Mouse (Mus musculus): Measurements from ENCODE around the gene Klhdc1.

Gene Klhdc1

DNA sequence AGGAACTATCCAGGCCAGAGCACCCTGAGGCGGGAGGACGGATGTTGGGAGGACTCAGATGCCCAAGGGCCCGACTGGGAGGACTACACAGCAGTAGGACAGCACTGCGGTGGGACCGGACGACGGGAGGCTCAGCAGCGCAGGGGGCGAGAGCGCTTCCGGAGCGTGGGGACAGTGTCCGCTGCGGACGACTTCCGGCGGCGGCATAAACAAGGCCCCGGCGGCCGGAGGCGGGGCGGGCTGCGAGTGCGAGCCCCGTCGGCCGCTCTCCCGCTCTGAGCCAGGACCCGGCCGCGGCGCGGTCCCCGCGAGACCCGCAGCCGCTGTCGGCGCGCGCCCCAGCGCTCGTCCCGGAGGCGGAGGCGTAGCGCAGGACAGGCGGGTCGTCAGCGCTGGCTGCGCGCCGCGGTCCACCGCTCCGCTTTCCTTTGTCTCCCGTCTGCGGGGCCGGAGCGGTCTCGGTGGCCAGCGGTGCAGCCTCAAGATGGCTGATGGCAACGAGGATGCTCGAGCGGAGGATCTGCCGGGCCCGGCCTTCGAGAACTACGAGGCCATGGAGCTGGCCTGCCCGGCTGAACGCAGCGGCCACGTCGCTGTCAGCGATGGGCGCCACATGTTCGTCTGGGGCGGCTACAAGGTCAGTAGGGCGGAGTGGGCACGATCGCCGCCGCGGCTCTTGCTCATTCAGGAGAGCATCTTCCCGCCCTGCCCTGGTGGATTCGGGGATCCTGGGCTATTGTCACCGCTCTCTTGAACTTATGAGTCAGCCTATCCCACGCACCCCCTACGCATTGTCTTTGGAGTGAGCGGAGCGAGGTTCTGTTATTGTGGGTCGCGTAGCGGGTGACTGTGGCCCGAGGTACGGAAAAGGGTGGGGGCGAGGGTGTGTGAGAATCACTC lies 55.8 kb downstream of the Klhdc1 start, which contains the start of gene Klhdc2:
Gene Klhdc2 (plus strand): TSS at position 171 of the 900 bp plus-strand sequence.
- DNase-seq (ENCODE audit: low spot score in 2 of 2), result peak; percentile 87 to 90

DNA sequence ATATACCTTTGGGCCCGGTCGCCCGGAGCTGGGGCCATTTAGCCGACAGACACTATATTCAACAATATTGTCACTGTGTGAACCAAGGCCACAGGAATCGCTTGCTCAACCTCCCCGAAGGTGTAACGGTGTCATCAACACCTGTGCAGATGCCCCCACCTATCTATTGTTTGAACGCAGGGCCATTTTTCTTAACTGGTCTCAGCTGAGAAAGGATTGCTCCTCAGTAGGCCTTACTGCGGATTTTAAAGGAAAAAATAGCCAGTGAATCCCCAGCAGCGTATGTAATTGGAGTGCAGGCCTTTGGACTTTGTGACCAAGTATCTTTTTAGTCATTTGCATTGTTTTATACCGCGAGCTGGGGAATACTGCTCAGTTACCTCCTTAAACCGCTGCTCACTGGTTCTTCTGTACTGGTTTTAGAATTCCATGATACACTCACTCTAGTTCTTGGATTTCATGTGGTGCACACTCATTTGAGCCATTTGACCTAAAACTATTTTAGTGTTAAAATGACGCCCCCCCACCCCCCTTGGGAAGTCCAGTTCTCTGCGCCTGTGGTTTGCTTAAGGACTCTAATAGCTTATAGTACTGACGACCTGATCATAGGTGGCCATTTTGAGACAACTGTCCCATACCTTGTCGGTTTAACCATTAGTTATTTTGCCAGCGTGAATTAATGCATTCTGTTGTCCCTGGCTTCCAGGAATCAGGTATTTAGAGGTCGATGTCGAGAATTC lies 56.6 kb downstream of the Klhdc1 start:
- peak in 1 of 2 experiments; percentile 70 for DNase-seq (ENCODE audit: low spot score in 2 of 2)

DNA sequence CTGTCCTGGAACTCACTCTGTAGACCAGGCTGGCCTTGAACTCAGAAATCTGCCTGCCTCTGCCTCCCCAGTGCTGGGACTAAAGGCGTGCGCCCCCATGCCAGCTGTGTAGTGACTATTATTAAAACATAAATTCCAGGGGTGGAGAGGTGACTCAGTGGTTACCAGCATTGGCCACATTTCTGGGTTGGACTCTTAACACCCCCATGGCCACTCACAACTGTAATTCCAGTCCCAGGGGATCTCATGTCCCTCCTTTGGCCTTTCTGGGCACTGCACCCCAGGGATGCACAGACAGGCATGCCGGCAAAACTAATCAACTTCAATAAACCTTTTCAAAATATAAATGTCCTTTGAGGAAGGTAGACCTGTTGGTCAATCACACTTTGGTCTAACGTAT lies 57.3 kb downstream of the Klhdc1 start:
- no peak for DNase-seq (ENCODE audit: low spot score in 2 of 2)

DNA sequence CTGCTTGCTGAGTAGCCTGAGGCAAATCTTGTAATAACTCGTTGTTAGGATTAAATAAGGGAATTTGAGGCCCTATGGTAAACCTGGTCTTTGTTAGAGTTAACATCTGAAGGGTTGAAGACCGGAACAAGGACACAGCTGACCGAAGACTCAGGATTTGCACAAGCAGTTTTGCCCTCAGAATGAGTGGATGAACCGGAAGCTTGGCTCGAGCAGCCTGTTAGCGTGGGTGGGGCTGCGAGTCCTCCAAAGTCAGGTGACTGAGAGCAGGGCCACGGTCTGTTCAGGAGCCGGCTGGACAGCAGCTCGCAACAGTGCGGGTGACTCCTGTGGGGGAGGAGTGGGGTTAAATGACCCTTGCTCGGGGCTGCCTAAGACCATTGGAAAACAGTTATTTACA lies 58.3 kb downstream of the Klhdc1 start:
- DNase-seq (ENCODE audit: low spot score in 2 of 2), result no peak

DNA sequence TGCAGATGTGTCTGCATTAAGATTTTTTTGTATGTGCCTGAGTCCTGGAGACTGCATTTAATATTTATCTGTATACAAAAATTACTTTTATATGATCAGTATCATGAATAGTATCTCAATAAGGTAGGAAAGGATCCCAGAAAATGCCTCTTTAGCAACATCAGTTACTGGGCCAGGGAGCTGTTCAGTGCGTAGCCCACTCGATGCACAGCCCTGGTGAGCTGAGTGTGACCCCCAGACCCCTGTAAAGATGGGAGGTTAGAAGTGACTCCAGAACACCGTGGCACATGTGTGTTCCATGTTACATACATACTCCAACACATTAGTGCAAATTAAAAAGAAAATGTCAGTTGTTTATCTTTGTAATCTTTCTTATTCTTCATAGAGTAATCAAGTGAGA lies 58.9 kb downstream of the Klhdc1 start:
- no peak for DNase-seq (ENCODE audit: low spot score in 2 of 2)

DNA sequence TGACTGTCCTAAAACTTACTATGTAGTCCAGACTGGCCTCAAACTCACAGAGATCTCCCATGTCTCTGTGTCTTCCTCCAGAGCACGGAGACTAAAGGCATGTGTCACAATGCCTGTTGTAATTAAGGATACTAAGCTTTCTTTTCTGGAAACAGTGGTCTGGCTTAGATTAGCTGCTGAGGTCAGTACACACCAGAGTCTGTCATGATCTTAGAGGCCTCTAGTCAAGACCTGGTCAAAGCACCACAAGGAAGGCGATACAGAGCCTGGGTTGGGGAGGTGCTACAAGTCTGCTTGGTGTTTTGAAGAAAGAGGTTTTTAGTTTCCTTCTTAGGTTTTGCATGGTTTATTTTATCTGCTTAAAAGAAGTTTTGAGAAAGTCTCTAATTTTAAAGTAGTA lies 59.4 kb downstream of the Klhdc1 start:
- DNase-seq (ENCODE audit: low spot score in 2 of 2), result no peak

DNA sequence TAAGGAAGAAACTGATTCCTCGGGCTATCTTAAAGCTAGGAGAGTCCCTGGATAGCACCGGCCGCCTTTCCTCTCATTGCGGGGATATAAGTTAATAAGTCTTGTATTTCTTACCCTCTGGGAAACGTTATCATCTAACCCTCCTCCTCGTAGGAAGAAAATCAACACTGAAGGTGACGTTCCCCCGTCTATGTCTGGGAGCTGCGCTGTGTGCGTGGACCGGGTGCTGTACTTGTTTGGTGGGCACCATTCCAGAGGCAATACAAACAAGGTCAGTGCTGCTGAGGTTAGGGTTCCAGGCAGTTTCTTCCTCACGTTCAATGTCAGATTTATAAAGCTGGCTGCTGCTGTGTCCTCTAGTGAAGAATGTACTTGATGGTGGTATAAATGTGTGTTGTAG lies 61.2 kb downstream of the Klhdc1 start:
- no peak for DNase-seq (ENCODE audit: low spot score in 2 of 2)

DNA sequence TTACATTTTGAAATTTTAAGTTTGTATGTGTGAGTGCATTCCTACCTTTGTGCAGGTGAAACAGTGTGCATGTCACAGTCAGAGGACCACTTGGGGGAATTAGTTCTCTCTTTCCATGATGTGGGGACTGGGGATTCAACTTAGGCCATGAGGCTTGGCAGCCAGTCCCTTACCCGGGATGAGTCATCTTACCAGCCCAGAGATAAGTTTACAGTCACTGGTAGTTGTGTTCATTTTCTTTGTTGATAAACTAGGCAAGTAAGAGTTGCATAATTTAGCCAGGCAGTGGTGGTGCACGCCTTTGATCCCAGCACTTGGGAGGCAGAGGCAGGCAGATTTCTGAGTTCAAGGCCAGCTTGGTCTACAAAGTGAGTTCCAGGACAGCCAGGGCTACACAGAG lies 63.1 kb downstream of the Klhdc1 start:
- no peak for DNase-seq (ENCODE audit: low spot score in 2 of 2)

DNA sequence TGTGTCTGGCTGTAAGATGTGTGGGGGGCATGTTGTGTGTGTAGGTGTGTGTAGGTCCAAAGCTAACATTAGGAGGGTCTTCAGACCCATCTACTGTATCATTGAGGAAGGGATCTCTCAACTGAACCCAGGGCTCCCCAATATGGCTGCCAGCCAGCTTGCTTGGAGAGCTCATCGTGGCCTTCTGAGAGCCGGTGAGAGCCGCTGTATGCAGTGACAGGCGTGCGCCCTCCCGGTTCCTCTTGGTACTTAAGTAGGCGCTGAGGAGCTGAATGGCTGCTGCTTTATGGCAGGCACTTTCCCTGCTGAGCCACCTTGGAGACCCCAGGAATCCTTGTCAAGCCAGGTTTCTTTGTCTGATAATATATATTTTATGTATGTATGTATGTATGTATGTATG lies 65.4 kb downstream of the Klhdc1 start:
- no peak for DNase-seq (ENCODE audit: low spot score in 2 of 2)

DNA sequence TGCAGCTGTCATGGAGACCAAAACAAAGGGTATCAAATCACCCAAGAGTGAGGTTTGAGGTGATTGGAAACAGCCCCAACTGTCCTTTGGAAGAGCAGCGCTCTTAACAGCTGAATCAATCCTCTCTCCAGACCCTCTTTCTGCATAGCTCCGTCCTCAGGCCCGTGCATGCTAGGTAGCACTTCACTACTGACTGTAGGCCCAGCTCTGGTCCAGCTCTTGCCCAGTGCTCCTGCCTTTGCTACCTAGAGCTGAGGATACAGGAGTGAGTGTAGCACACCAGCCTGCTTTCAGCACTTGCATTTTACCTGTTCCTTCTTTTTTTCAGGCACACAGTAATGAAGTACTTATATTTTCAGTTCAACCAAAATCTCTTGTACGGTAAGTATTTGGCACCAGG lies 68.7 kb downstream of the Klhdc1 start:
- DNase-seq (ENCODE audit: low spot score in 2 of 2), result no peak

DNA sequence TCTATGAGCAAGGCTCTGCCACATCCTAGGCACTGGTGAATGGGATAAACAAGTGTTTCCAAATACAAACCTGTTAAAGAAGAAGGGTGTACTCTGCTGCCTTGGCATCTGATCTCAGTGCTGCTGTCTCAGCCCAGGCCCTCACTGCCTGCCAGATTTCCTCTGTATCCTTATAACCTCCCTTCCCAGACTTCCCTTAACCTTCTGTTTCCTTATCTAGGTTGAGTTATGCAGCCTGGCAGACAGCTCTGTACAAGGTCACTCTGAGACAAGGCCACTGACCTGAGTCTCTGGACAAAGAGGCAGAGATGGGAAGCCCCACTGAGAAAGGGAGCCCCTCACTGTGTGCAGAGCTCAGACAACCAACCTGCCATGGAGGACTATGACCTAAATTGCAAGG lies 77.5 kb downstream of the Klhdc1 start:
- no peak for DNase-seq (ENCODE audit: low spot score in 2 of 2)

DNA sequence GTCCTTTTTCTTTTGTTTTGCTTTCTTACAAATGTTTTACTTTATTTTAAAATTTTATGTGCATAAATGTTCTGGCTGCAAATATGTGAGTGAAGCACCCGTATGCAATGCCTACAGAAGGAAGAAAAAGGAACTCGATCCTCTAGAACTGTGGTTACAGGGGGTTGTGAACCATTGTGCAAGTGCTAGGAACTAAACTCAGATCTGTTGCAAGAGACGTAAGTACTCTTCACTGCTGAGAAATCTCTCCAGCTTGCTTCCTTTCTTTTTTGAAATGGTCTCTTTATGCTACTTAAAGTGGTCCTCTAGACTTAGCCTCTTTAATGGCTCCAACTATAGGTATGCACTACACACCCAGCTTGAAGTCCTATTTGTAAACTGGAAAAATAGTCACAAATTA lies 90.2 kb downstream of the Klhdc1 start:
- DNase-seq (ENCODE audit: low spot score in 2 of 2), result no peak

DNA sequence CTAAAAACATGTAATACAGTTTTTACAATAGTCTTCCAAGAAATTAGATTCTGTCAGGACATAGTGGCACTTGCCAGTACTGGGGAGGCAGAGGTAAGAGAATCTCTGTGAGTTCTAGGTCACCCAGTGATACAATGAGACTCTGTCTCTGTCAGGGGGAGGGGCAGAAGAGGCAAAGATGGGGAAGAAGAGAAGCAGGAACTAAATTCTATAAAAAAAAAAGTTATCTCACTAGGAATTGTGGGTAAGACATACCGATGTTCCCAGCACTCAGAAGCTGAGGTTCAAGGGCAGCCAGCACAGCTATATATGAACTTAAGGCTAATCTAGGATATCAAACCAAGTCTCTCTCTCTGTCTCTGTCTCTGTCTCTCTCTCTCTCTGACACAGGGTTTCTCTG lies 91.2 kb downstream of the Klhdc1 start:
- no peak for DNase-seq (ENCODE audit: low spot score in 2 of 2)

DNA sequence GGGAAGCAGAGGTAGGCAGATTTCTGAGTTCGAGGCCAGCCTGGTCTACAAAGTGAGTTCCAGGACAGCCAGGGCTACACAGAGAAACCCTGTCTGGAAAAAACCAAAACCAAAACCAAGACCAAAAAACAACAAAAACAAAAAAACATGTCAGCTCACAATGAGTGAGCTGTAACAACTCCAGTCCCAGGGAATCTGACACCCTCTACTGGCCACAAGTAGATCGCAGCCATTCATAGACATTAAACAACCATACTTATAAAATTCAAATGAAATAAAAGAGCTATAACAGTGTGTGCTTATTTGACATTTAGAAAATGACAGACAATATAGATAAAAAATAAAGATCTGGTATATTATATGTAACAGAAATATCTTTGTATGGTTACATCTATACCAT lies 92.6 kb downstream of the Klhdc1 start:
- no peak for DNase-seq (ENCODE audit: low spot score in 2 of 2)

Measured in frontal cortex, postnatal 36 days (tissue).